Mouse (Mus musculus) fibroblast of lung, adult 2 months (primary cell): ENCODE data around the gene 1700020A23Rik.

Source experiments
- DNase-seq: peaks from one replicate; pipeline ENCODE4 v3.0.0-alpha.2; 2011; ENCODE audit warnings: low read depth

Gene 1700020A23Rik

DNA sequence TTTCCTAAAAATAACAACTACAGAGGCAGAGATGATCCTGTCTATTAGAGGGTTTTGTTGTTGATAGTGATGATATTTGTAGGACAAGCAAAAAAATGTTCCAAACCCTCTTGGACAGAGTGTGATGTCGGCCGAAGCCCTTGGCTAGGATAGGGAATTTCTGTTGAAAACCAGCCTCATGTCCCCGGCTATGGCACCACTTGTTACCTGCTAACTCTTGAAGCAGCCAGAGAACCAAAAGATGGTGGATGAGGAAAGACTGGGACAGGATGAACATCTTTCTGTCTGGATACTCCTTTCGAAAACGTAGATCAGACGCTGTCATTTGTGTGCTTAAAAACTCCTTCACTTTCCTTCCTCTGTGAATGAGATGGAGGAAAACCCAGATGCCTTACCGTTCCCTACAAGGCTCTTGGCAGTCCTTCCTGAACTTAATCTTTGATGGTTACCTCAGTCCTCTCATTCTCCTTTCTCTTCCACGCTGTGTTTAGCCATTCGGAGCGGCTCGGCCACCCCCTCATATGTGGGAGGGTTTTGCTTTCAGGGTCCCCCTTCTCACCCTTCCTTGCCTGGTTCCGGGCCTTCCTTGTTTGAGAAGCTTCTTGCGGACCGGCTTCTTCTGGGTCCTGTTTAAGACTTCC lies 46.1 kb downstream of the 1700020A23Rik start:
- DNase-seq, result no peak

- DNase-seq, result no peak
Measured at GRCm38 (mm10) chr2:130451727-130452090, 46.6 kb downstream of the 1700020A23Rik start.

DNA sequence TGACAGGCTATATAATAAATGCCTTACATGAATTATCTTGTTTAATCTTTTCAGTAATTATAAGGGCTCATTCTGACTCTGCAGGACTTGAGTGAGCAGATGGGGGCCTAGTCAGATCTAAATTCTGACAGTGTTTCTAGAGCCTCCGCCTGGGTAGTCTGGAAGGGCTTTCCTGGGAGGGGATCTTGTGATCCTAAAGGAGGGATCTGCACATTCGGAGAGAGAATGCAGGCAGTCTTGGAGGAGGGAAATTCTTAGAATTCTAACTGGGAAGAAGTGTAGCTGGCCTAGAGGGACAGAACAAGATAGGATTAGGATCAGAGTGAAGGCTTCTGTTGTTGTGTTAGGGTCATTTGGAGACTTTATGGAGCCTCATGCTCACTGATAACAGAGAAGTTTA lies 47.2 kb downstream of the 1700020A23Rik start:
- DNase-seq, result no peak

DNA sequence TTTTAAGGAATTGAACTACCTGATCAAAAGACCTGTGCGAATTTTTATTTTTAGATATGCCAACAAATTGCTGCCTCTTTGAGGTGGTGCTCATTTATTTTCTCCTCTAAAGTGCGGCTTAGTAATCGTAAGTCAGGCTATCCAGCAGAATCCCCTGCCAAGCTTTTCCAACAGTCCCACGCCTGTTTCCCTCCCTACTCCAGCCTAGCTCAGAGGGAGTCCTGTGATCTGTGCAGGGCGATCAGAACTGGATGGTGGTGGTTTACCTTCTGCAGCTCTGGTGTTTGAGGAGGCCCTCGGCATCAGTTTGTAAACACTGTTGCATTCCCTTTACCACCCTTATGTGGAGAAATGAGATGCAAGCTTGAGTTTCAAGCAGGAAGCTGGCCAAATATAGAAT lies 48.4 kb downstream of the 1700020A23Rik start:
- DNase-seq, result peak; percentile 27

- no peak for DNase-seq
Measured at GRCm38 (mm10) chr2:130454748-130455370, 49.8 kb downstream of the 1700020A23Rik start.
